Comparison of ENCODE assay signal across 12 mouse cellular contexts in genomic region chr15:9565396-9565795, GRCm38 (mm10). TPM values are rescaled to one million over a fixed set of nuclear protein-coding genes. Genes with fewer than 3 reads are reported as not detected.
DNase-seq lines count a peak whose midpoint lies in the region.
"Had no signal": no experiment of that assay in that cellular context is flagged by ENCODE, and none has a peak within 500 bp of the region (broad histone marks: within the 10 kb centered on the region; RNA-seq: fewer than 3 reads in every experiment).

No protein-coding gene starts in this region.

- DNase-seq in kidney, adult 9 months = peak; percentile 37
- DNase-seq in kidney, adult 8-10 months = no peak
- peak; percentile 79 for DNase-seq in adrenal gland, adult 8-10 months
- peak; percentile 71 to 76 for DNase-seq in adrenal gland, postnatal 36 days
- peak; percentile 11 to 17 for DNase-seq in kidney, postnatal 36 days
- no peak for DNase-seq in testis, postnatal 14 days (ENCODE audit: low spot score)
- DNase-seq in Muller cell, postnatal 12 days (ENCODE audit: inconsistent ontology term) = no peak
- DNase-seq: cerebellum, adult 8-10 months; gastrocnemius, postnatal 25 days; liver, embryonic 13.5 days; lung, postnatal 10 days; right cerebral cortex, adult 18-20 months had no signal

RNA-seq across cellular contexts. Expression of gene Il7r, which starts 35.4 kb away (rescaled TPM):
- 1 to 10 TPM in 2 of 4 experiments, under 1 TPM in 2; 0.44 to 1.8 (median 1.0) TPM for total RNA-seq in adrenal gland, adult 8-10 months (2022)
- 1 to 10 TPM in 1 of 2 experiments, under 1 TPM in 1; 0.46 to 1.2 TPM for total RNA-seq in adrenal gland, postnatal 36 days (2021)

Comparison
In these comparisons a context has a peak if more than half of its experiments do, and no peak if none do; other contexts are left out.
1. DNase-seq: peak in kidney, adult 9 months (single experiment), adrenal gland, adult 8-10 months (single experiment), adrenal gland, postnatal 36 days (2 of 2) and kidney, postnatal 36 days (2 of 2); none in kidney, adult 8-10 months (0 of 2), testis, postnatal 14 days (single experiment) and Muller cell, postnatal 12 days (single experiment).